Mouse (Mus musculus) intestine, embryonic 14.5 days (tissue): ENCODE results near the gene Dnah2. TPM values are rescaled to one million over a fixed set of nuclear protein-coding genes. Genes with fewer than 3 reads are reported as not detected.
"Not testable (repeated sequence)": the region's sequence is repeated elsewhere in the genome, so short reads cannot be mapped to it uniquely, and the experiment has no call there.

Experiments
- ATAC-seq: fragments of 200-750 bp; cut with Nextera tagmentation; replicated peaks from 2 replicates; pipeline ENCODE4 v1.8.0; 2017; ENCODE audit warnings: low read depth, moderate number of reproducible peaks, moderate TSS enrichment, moderate library complexity; ENCODE audit not compliant: low FRiP score, low TSS enrichment
- DNase-seq: peaks from one replicate; pipeline ENCODE4 v3.0.0-alpha.2; 2018; ENCODE audit warnings: low spot score
- H3K27ac ChIP-seq: fragments of 300-500 bp; sonication (generic); 2 replicates; pipeline ENCODE4 v1.5.1; 2014; ENCODE audit warnings: low read depth, mild to moderate bottlenecking, control low read depth
- H3K27me3 ChIP-seq: fragments of 300-500 bp; sonication (generic); replicated peaks from 2 replicates; pipeline ENCODE4 v1.6.1; 2014; ENCODE audit warnings: low read length, control low read depth; ENCODE audit not compliant: control insufficient read depth, insufficient read depth
- H3K36me3 ChIP-seq: fragments of 300-500 bp; sonication (generic); 2 replicates; pipeline ENCODE4 v1.6.1; 2014; ENCODE audit warnings: low read length, control low read depth; ENCODE audit not compliant: control insufficient read depth, insufficient read depth
- H3K4me1 ChIP-seq: fragments of 300-500 bp; sonication (generic); replicated peaks from 2 replicates; pipeline ENCODE4 v1.6.1; 2014; ENCODE audit warnings: low read length, control low read depth, mixed read lengths; ENCODE audit not compliant: control insufficient read depth, insufficient read depth
- H3K4me2 ChIP-seq: fragments of 300-500 bp; sonication (generic); 2 replicates; pipeline ENCODE4 v1.6.1; 2014; ENCODE audit warnings: low read length
- H3K4me3 ChIP-seq: fragments of 300-500 bp; sonication (generic); 2 replicates; pipeline ENCODE4 v1.5.1; 2014; ENCODE audit warnings: low read depth, low read length, control low read depth, mixed read lengths
- H3K9ac ChIP-seq: fragments of 300-500 bp; sonication (generic); 2 replicates; pipeline ENCODE4 v1.6.1; 2014; ENCODE audit warnings: mild to moderate bottlenecking, low read length
- H3K9me3 ChIP-seq: fragments of 300-500 bp; sonication (generic); 2 replicates; pipeline ENCODE4 v1.6.1; 2016; ENCODE audit warnings: low read length, control low read depth; ENCODE audit not compliant: control insufficient read depth
- WGBS: fragments of 180-500 bp; shearing (Covaris S2); extraction: QIAGEN DNeasy Blood & Tissue Kit; methylation state at CpG from one replicate; pipeline ENCODE4 v1.1.7; 2014; 5-methylcytosine and 5-hydroxymethylcytosine counted together
- polyA plus RNA-seq: library from polyadenylated mRNA; unstranded; fragments of >200 nt; fragmentation: Nextera tagmentation; extraction: Ambion mirVana; gene quantifications from 2 replicates; pipeline ENCODE4 v1.2.1, GENCODE M21; 2014

The Dnah2 gene
- polyA plus RNA-seq, 1 experiment from 2014 or later = 1.9 TPM

DNA sequence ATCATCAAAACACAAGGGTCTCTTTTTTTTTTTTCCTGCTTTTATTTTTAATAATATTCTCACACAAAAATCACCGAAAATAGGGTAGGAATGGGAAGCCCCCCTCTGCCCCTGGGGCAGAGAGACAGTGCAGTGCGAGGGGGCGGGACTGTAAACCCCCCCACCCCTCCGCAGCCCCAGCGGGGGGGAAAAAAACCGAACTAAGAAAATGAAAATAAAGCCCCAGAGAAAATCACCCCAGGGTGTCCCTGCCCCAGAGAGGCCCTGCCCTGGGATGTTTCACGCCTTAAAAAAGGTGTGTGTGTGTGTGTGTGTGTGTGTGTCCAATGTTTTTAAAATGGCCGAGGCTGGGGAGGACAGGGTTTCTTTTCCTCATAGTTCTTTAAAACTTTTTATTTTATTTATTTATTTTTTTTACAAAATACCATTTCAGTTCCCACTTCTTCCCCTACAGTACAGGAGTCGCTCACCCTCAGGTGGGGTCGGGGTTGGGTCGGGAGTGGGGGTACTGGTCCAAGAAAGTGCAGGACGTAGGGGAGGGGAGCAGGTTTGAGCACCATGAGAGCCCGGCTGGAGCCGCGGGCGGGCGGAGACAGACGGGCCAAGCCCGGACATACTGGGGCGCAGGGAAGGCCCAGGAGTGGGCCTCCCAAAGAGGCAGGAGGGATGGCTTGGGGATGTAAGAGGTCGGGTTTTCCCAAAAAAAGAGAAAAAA lies 150.3 kb downstream of the Dnah2 start:
- Histone ChIP-seq H3K27me3 (no peaks in the 10 kb centered on the region), H3K9ac (peak overlapping the region; percentile 96), H3K9me3 (no peaks in the 10 kb centered on the region), H3K4me1 (peaks cover 24% of the 10 kb centered on the region), H3K4me3 (peak overlapping the region; percentile 70; the same call in 1 of the 2 replicates), H3K27ac (peak overlapping the region; percentile 97; the same call in 1 of the 2 replicates), H3K36me3 (peaks cover 43% of the 10 kb centered on the region), H3K4me2 (peak overlapping the region; percentile 72)
- WGBS = 30% methylated on average over 21 of the region's 21 CpGs
- peak; percentile 68 for DNase-seq
- no peak for ATAC-seq

DNA sequence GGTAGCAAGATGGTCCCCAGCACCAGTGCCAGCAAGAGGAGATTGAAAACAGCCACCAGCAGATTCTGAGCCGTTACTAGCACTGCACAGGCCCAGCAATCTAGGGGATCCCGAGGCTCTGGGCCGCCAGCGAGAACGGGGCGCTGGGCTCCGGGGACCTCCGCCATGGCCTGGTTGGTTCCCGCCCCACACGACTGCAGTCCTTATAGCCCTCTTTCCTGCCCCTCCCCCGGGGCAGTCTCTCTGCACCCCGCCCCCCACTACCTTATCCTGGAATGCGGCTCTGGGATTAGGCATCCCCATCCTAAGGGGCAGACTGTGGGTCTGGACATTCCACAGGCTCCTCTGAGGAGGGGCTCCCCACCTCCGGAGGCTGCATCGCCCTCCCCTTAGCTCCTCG lies 150.9 kb downstream of the Dnah2 start, which contains the start of gene Tmem88:
Gene Tmem88, minus strand, starts transcription at position 176 of the 400 bp plus-strand sequence.
- WGBS = 2% methylated on average over 15 of the region's 16 CpGs
- Histone ChIP-seq H3K27me3 (no peaks in the 10 kb centered on the region), H3K9ac (peak within 1 kb of the TSS; percentile 96), H3K4me3 (peak within 1 kb of the TSS; percentile 70), H3K4me1 (peaks cover 24% of the 10 kb centered on the region), H3K4me2 (peak within 1 kb of the TSS; percentile 72), H3K27ac (peak within 1 kb of the TSS; percentile 97), H3K36me3 (peaks cover 37% of the 10 kb centered on the region), H3K9me3 (no peaks in the 10 kb centered on the region)
- DNase-seq = peak; percentile 66
- ATAC-seq = no peak

DNA sequence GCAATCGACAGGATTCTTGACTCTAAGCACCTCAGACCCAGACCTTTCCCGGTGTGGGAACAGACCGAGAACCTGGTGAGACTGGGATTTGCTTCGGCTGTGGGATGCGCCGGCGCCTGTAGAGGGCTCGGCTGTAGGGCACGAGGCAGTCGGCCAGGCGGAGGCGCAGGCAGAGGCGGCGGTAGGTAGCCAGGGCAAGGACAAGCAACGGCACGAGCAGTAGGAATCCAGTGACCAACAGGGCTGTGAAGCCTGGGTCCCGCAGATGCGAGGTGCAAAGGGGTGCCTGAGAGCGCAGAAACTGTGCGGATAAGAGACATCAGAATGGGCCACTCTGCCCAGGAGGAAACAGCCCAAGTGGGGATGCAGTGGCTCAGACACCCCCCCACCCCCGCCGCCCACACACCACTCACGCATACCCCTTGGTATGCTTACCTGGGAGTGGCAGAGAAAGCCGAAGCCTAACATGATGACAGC lies 151.3 kb downstream of the Dnah2 start:
- H3K4me1 ChIP-seq = peaks cover 24% of the 10 kb centered on the region
- H3K4me2 ChIP-seq = peak overlapping the region; percentile 72
- ATAC-seq = no peak
- DNase-seq = peak; percentile 72
- peaks cover 34% of the 10 kb centered on the region for H3K36me3 ChIP-seq
- peak overlapping the region; percentile 96 for H3K9ac ChIP-seq
- H3K4me3 ChIP-seq = peak overlapping the region; percentile 70
- H3K9me3 ChIP-seq = no peaks in the 10 kb centered on the region
- peak overlapping the region; percentile 97 for H3K27ac ChIP-seq
- no peaks in the 10 kb centered on the region for H3K27me3 ChIP-seq
- WGBS = 15% methylated on average over 24 of the region's 24 CpGs

DNA sequence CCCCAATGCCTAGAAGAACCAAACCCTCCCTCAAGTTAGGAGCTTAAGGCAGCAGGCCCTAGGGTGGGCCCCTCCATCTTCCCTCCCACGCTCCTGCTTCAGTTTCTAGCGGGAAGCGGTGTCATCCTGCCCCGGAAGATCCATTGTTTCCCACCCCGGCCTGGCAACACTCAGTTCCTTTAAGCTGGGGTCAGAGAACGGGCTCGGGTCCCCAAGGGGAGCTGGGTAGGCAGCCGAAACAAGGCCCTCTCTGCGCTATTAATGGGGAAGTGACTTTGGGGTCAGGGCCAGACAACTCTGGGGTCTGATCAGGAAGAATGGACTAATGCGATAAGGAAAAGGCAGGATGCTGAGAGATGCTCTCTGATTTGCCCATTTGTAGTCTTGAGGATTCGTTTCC lies 152.1 kb downstream of the Dnah2 start:
- H3K9ac ChIP-seq = peak overlapping the region; percentile 96
- H3K4me1 ChIP-seq = peaks cover 24% of the 10 kb centered on the region
- peak overlapping the region; percentile 72 for H3K4me2 ChIP-seq
- H3K27ac ChIP-seq = peak overlapping the region; percentile 97
- DNase-seq (peak; percentile 62), ATAC-seq (no peak)
- H3K9me3 ChIP-seq = no peaks in the 10 kb centered on the region
- 29% methylated on average over 11 of the region's 11 CpGs for WGBS
- H3K4me3 ChIP-seq = peak overlapping the region; percentile 70
- peaks cover 25% of the 10 kb centered on the region for H3K36me3 ChIP-seq
- H3K27me3 ChIP-seq = no peaks in the 10 kb centered on the region

DNA sequence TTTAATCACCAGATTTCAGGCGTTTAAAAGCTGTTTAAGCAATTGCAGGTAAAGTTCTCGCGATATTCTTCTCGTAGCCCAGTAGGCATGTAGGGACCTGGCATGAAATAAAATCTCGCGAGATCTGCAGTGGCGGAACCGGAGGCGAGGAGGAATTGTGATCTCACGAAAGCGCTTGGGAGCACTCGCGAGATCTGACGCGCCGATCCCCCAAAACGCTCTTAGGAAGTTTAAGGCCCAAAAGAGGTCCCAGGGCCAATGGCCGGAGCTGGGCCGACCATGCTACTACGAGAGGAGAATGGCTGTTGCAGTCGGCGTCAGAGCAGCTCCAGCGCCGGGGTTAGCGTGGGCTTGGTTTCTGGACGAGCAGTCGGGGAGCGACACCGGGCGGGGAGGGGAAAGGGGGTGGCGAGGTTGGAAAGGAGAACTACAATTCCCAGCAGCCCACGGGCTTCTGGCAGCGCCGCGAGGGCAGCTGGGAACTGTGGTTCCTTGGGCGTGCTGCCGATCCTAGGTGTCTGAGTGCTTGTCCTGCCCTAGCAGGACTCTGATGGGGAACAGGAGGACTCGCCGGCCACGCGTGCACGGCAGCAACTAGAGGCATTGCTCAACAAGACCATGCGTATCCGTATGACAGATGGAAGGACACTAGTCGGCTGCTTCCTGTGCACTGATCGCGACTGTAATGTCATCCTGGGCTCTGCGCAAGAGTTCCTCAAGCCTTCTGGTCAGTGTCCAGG lies 153.1 kb downstream of the Dnah2 start:
- Histone ChIP-seq H3K36me3 (peaks cover 16% of the 10 kb centered on the region), H3K4me3 (peak overlapping the region; percentile 70), H3K9me3 (no peaks in the 10 kb centered on the region), H3K4me2 (peak overlapping the region; percentile 72), H3K27me3 (no peaks in the 10 kb centered on the region), H3K4me1 (peaks cover 24% of the 10 kb centered on the region), H3K9ac (peak overlapping the region; percentile 96), H3K27ac (peak overlapping the region; percentile 97)
- DNase-seq (peak; percentile 99), ATAC-seq (peak; percentile 83)
- WGBS = under 1% methylated on average over 45 of the region's 48 CpGs

DNA sequence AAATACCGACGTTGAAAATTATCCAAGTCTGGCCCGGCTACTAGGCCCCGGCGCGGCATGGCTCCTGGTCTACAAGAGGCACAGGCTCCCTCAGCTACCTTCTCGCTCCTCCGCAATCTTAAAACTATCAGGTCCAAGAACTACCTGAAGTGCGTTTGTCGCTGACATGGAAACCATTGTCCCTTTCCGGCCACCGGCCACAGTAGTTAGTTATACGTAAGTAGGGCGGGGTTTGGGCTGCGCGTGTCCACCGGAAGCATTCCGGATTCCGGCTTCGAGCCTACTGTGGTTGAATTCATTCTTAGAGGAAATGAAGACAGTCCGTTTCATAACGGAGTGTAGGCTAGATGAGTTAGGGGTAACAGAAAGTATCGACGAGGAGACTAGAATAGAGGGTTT lies 153.7 kb downstream of the Dnah2 start, which contains the start of the genes Naa38 and Cyb5d1:
Gene Naa38, plus strand, starts transcription at position 253 of the 399 bp plus-strand sequence.
Gene Cyb5d1, minus strand, starts transcription at position 397 of the 399 bp plus-strand sequence.
- peak within 1 kb of the TSS; percentile 96 for H3K9ac ChIP-seq
- DNase-seq = peak; percentile 91
- peak within 1 kb of the TSS; percentile 70 for H3K4me3 ChIP-seq
- not testable (repeated sequence) for H3K9me3 ChIP-seq, H3K27me3 ChIP-seq
- peak within 1 kb of the TSS; percentile 97 for H3K27ac ChIP-seq
- H3K4me1 ChIP-seq = peaks cover 24% of the 10 kb centered on the region
- H3K36me3 ChIP-seq = peaks cover 10% of the 10 kb centered on the region
- WGBS = under 1% methylated on average over 24 of the region's 24 CpGs
- peak; percentile 60 for ATAC-seq
- peak within 1 kb of the TSS; percentile 72 for H3K4me2 ChIP-seq

DNA sequence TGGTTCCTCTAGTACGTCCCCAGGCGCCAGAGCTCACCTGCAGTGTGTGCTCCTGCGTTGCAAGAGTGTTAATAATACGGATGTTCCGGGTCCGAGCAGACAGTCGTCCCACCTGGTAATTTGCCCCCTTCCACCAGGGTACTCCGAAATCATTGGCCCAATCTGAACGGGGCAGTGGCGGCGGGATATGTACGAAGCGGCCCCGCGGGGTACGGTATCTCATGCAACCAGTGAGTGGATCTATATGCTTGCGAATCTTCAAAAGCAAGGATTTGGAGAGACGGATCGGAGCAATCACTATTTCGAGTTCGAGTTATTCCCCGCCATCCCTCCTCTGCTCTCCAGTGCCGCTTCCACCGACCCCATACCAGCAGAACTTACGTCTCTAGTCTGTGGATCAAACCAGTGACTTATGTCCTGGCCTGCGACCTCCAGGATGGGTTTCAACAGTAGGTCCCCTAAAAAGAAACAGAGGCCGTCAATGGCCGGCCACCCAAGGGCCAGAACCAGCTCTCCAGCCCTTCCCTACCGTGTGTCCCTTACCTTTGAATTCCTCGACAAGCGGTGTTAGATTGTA lies 154.2 kb downstream of the Dnah2 start:
- H3K9me3 ChIP-seq, H3K27me3 ChIP-seq, H3K36me3 ChIP-seq, ATAC-seq: not testable (repeated sequence)
- peak overlapping the region; percentile 70 for H3K4me3 ChIP-seq
- peak overlapping the region; percentile 96 for H3K9ac ChIP-seq
- DNase-seq = peak; percentile 72
- H3K4me2 ChIP-seq = peak overlapping the region; percentile 72
- peak overlapping the region; percentile 97; the same call in 1 of the 2 replicates for H3K27ac ChIP-seq
- WGBS = 1% methylated on average over 31 of the region's 31 CpGs
- peaks cover 24% of the 10 kb centered on the region for H3K4me1 ChIP-seq

DNA sequence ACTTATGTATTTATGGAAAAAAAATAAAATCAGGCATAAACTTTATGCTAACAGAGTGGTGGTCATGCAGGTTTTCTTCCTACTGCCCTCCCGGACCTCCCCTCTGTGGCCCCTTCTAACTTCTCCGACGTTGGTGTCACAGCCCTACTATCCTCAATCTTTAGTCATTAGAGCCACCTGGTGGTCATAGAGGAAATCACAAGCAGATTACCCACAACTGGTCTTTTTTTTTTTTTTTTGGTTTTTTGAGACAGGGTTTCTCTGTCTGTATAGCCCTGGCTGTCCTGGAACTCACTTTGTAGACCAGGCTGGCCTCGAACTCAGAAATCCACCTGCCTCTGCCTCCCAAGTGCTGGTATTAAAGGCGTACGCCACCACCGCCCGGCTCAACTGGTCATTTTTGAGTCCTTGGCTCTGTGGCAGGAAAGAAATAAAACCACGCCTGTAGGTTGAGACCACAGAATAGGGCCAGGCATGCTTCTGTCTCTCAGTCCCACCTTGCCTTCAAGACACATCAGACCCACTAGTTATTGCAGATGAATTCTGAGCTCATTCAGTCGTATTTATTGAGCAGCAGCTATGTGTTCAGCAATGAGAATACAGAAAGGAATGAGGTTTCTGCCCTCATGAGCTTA lies 158.4 kb downstream of the Dnah2 start:
- no peak overlapping the region for H3K4me2 ChIP-seq
- ATAC-seq = peak; percentile 23; the same call in 1 of the 2 replicates

More for the DNA sequence above, 158.4 kb downstream of the Dnah2 start:
- Histone ChIP-seq H3K9ac (no peak overlapping the region), H3K27ac (no peak overlapping the region), H3K9me3 (no peaks in the 10 kb centered on the region), H3K27me3 (no peaks in the 10 kb centered on the region), H3K4me3 (no peak overlapping the region), H3K4me1 (0 out of 2 replicates have a peak, but pooled peaks cover 6% of the 10 kb centered on the region), H3K36me3 (no peaks in the 10 kb centered on the region)
- 49% methylated on average over 10 of the region's 10 CpGs for WGBS
- peak; percentile 80 for DNase-seq
